Mouse (Mus musculus): Measurements from ENCODE around the gene Wdr82. TPM values are rescaled to one million over a fixed set of nuclear protein-coding genes. Genes with fewer than 3 reads are reported as not detected.

Wdr82 gene
- total and polyA plus RNA-seq, 2 experiments from 2014 or later, result 32.6 to 240 TPM

DNA sequence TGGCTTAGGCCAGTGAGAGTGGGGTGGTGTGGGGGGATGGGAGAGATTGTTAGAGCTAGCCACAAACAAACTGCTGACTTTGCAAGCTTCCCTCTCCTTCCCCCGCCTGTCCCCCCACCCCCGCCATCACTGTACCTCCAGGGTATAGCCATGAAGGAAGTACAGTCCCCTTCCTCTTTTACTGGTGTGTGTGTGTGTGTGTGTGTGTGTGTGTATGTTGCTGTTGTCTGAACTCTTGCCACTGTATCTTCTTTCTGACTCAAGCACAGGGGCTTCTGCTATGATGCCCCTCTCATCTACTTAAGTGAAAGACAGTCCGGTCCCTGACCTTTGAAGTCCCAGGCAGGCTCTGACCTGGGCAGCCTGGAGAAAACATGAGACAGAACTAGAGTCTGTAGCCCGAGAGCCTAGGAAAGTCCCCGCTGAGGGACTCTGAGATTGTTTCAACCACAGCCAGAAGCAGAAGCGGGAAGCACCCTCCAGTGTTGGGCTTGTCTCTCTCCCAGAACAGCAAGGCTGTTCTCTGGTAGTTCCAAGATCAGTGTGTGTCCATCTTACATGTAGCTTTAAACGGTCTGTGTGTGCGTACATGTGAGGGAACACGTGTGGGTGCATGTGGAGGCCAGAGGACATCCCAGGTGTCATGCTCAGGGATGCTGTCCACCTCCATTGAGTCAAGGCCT, 59.5 kb downstream of the Wdr82 start:
- Histone ChIP-seq H3K36me3 (ENCODE audit: insufficient read depth, low read length) (peaks cover 18% of the 10 kb centered on the region), H3K4me3 (ENCODE audit: low read length) (no peak overlapping the region), H3K9me3 (ENCODE audit: low read length) (no peaks in the 10 kb centered on the region), H3K4me1 (ENCODE audit: insufficient read depth, low read length) (peaks cover 6% of the 10 kb centered on the region; the same call in 1 of the 2 replicates), H3K27ac (no peak overlapping the region), H3K9ac (replicated peaks; ENCODE audit: low read length) (no peak overlapping the region), H3K4me2 (ENCODE audit: low read depth, low read length) (no peak overlapping the region), H3K27me3 (ENCODE audit: insufficient read depth, low read length) (no peaks in the 10 kb centered on the region)
- no peak for TF ChIP-seq CTCF (IDR thresholded peaks at IDR 0.05; ENCODE audit: low read depth)
- 85% methylated on average over 9 of the region's 9 CpGs for WGBS
- DNase-seq (ENCODE audit: low spot score) (no peak), ATAC-seq (no peak)

DNA sequence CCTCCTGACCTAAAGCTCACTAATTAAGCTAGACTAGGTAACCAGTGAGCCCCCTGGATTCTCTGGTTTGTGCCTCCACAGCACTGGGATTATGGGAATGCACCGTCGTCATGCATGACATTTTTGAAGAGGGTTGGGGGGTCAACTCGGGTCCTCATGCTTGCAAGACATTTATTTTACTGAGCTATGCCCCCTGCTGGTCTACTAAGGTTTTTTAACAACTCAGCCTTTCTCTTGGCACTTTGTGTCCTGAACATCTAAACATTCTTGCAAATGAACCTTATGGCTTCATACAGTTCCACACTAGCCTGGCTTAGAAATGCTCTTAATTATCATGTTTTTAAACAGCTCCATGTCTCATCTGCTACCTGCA, 60.0 kb downstream of the Wdr82 start:
- Histone ChIP-seq H3K4me2 (ENCODE audit: low read depth, low read length) (no peak overlapping the region), H3K9me3 (ENCODE audit: low read length) (no peaks in the 10 kb centered on the region), H3K27me3 (ENCODE audit: insufficient read depth, low read length) (no peaks in the 10 kb centered on the region), H3K9ac (replicated peaks; ENCODE audit: low read length) (no peak overlapping the region), H3K4me3 (ENCODE audit: low read length) (no peak overlapping the region), H3K36me3 (ENCODE audit: insufficient read depth, low read length) (peaks cover 23% of the 10 kb centered on the region), H3K4me1 (ENCODE audit: insufficient read depth, low read length) (peaks cover 6% of the 10 kb centered on the region; the same call in 1 of the 2 replicates), H3K27ac (no peak overlapping the region)
- TF ChIP-seq CTCF (IDR thresholded peaks at IDR 0.05; ENCODE audit: low read depth), result peak; percentile 44
- DNase-seq (ENCODE audit: low spot score) (no peak), ATAC-seq (no peak)
- 43% methylated on average over 3 of the region's 3 CpGs for WGBS

DNA sequence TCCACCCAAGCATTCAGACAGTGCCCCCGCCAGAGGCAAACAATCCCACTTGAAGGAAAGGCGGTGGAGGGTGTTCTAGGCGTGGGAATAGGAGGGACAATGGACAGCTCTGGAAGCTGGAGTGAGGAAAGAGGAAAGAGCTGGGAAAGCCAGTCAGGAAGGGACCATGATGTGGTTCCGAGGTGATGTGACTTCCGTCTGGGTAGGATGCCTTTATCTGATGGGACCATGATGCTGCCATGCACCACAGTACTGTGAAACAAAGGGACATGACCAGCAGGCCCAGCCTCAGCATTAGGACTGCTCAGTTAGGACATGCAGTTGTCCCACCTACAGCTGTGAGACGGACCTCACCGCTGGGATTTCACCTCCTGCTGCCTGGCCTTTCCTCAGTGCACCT, 60.5 kb downstream of the Wdr82 start:
- H3K4me2 ChIP-seq (ENCODE audit: low read depth, low read length), result no peak overlapping the region
- no peak for TF ChIP-seq CTCF (IDR thresholded peaks at IDR 0.05; ENCODE audit: low read depth)

DNA sequence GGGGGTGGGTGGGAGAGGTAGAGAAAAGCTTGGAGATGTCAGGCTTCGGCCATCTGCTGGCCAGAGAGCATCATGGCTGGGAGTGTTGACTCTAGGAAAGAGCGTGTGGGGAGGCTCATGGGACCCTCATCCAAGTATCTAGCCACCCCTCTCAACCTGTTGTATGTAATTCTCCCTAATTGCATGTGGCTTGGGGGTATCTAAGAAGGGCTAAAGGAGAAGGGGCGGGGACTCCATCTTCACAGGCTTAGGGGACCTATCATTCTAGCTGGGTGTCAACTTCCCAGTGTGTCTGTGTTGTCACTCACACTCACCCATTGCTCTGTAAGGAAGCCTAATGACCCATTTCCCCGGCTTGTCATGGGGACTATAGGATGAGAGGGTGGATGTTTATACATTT, 61.1 kb downstream of the Wdr82 start:
- Histone ChIP-seq H3K27me3 (ENCODE audit: insufficient read depth, low read length) (no peaks in the 10 kb centered on the region), H3K27ac (no peak overlapping the region), H3K9me3 (ENCODE audit: low read length) (no peaks in the 10 kb centered on the region), H3K4me1 (ENCODE audit: insufficient read depth, low read length) (no peaks in the 10 kb centered on the region), H3K4me3 (ENCODE audit: low read length) (no peak overlapping the region), H3K9ac (replicated peaks; ENCODE audit: low read length) (no peak overlapping the region), H3K4me2 (ENCODE audit: low read depth, low read length) (no peak overlapping the region), H3K36me3 (ENCODE audit: insufficient read depth, low read length) (peaks cover 33% of the 10 kb centered on the region)
- DNase-seq (ENCODE audit: low spot score) (no peak), ATAC-seq (no peak)
- WGBS, result 92% methylated on average over 4 of the region's 4 CpGs
- no peak for TF ChIP-seq CTCF (IDR thresholded peaks at IDR 0.05; ENCODE audit: low read depth)

More for the DNA sequence above, 60.5 kb downstream of the Wdr82 start:
- no peak overlapping the region for H3K9ac ChIP-seq (replicated peaks; ENCODE audit: low read length)
- H3K27me3 ChIP-seq (ENCODE audit: insufficient read depth, low read length), result no peaks in the 10 kb centered on the region
- H3K4me1 ChIP-seq (ENCODE audit: insufficient read depth, low read length), result peaks cover 3% of the 10 kb centered on the region; the same call in 1 of the 2 replicates
- no peaks in the 10 kb centered on the region for H3K9me3 ChIP-seq (ENCODE audit: low read length)
- ATAC-seq (no peak), DNase-seq (ENCODE audit: low spot score) (no peak)
- no peak overlapping the region for H3K4me3 ChIP-seq (ENCODE audit: low read length)
- no peak overlapping the region for H3K27ac ChIP-seq
- H3K36me3 ChIP-seq (ENCODE audit: insufficient read depth, low read length), result peaks cover 28% of the 10 kb centered on the region
- 76% methylated on average over 7 of the region's 7 CpGs for WGBS

DNA sequence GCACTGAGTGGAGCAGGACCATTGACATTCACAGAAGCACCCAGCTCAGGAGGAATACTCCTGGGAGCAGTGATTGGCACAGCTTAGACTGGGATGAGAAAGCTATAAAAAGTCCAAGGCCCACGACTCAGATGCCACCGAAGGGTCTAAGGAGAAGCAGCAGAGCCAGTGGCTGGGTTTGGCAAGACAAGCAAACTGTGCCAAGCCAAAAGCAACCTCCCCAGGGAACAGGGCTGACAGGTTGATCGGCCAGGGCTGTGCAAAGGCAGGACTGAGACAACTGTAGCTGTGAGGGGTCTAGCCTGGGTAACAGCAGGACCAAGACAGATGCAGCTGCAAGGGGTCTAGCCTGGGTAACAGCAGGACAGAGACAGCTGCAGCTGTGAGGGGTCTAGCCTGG, 62.2 kb downstream of the Wdr82 start:
- Histone ChIP-seq H3K27me3 (ENCODE audit: insufficient read depth, low read length) (no peaks in the 10 kb centered on the region), H3K4me1 (ENCODE audit: insufficient read depth, low read length) (no peaks in the 10 kb centered on the region), H3K9me3 (ENCODE audit: low read length) (no peaks in the 10 kb centered on the region), H3K9ac (replicated peaks; ENCODE audit: low read length) (no peak overlapping the region), H3K27ac (no peak overlapping the region), H3K4me2 (ENCODE audit: low read depth, low read length) (no peak overlapping the region), H3K36me3 (ENCODE audit: insufficient read depth, low read length) (peaks cover 45% of the 10 kb centered on the region), H3K4me3 (ENCODE audit: low read length) (no peak overlapping the region)
- WGBS, result 75% methylated on average over 3 of the region's 3 CpGs
- no peak for ATAC-seq
- no peak for TF ChIP-seq CTCF (IDR thresholded peaks at IDR 0.05; ENCODE audit: low read depth)
- no peak for DNase-seq (ENCODE audit: low spot score)

DNA sequence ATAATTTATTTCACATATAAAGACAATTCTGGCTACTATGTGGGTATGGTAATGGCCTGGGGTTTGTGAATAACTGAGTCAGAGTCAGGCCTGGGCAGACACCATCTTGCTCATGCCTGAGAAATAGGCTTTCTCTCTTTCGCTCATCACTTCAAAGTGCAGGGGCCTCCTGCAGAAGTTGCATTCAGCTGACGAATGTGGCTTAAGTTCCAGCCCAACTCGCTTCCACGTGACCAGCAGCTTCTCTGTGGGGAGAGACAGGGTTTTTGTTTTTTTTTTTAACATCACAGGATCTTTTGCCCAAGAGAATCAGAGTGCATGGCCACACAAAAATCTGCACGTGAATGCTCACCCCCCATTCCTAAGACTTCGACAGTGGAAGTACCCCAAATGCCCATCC, 63.2 kb downstream of the Wdr82 start:
- no peaks in the 10 kb centered on the region for H3K9me3 ChIP-seq (ENCODE audit: low read length)
- peaks cover 55% of the 10 kb centered on the region for H3K36me3 ChIP-seq (ENCODE audit: insufficient read depth, low read length)
- ATAC-seq (no peak), DNase-seq (ENCODE audit: low spot score) (no peak)
- no peak overlapping the region for H3K27ac ChIP-seq
- no peak overlapping the region for H3K4me2 ChIP-seq (ENCODE audit: low read depth, low read length)
- no peaks in the 10 kb centered on the region for H3K27me3 ChIP-seq (ENCODE audit: insufficient read depth, low read length)
- WGBS, result 77% methylated on average over 6 of the region's 6 CpGs
- H3K4me3 ChIP-seq (ENCODE audit: low read length), result no peak overlapping the region
- no peak for TF ChIP-seq CTCF (IDR thresholded peaks at IDR 0.05; ENCODE audit: low read depth)
- no peak overlapping the region for H3K9ac ChIP-seq (replicated peaks; ENCODE audit: low read length)
- no peaks in the 10 kb centered on the region for H3K4me1 ChIP-seq (ENCODE audit: insufficient read depth, low read length)

DNA sequence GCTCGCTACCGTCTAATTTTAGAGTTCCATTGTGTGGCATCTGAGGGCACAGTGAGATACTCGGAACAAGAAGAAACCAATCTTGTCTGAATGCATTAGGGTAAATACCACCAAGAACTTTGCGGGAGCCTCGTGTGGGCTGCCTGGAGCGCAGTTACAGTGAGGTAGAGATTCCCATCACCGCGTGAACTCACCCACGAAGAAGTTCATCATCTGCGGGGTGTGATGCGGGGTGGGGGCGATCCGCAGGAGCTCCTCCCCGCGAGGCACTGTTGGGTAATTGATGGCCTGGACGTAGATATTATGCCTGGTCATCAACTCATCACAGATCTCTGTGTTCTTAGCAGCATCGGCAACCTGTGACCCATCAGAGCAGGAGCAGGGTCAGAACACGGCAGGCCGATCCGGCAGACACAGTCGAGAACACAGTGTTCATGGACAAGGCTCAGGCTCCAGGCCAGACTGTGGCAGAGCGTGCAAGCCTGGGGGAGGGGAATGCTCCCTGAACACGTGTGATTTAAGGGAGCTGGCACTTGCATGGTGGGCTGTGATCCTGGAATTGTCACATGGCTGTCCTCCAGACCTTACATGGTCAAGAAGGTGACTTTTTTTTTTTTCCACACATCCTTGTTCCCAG, 64.6 kb downstream of the Wdr82 start:
- TF ChIP-seq CTCF (IDR thresholded peaks at IDR 0.05; ENCODE audit: low read depth), result no peak
- Histone ChIP-seq H3K4me3 (ENCODE audit: low read length) (no peak overlapping the region), H3K9ac (replicated peaks; ENCODE audit: low read length) (no peak overlapping the region), H3K27ac (no peak overlapping the region), H3K4me1 (ENCODE audit: insufficient read depth, low read length) (no peaks in the 10 kb centered on the region), H3K9me3 (ENCODE audit: low read length) (no peaks in the 10 kb centered on the region), H3K36me3 (ENCODE audit: insufficient read depth, low read length) (peaks cover 66% of the 10 kb centered on the region), H3K4me2 (ENCODE audit: low read depth, low read length) (no peak overlapping the region), H3K27me3 (ENCODE audit: insufficient read depth, low read length) (no peaks in the 10 kb centered on the region)
- ATAC-seq (no peak), DNase-seq (ENCODE audit: low spot score) (no peak)
- 85% methylated on average over 23 of the region's 23 CpGs for WGBS

Measured in hindbrain, postnatal 0 days (tissue).